Mouse (Mus musculus) fat pad, adult 2 months (tissue): ENCODE results near the gene Gnaq.

Source experiments
- DNase-seq: peaks from one replicate; pipeline ENCODE4 v3.0.0-alpha.2; 2011; ENCODE audit warnings: low read depth, low spot score; ENCODE audit errors: extremely low read depth

Gnaq gene

GRCm38 (mm10) chr19:16358905-16359304 is 226.3 kb downstream of the Gnaq start:
- DNase-seq: no peak

- no peak for DNase-seq
Measured at GRCm38 (mm10) chr19:16366465-16367063, 233.9 kb downstream of the Gnaq start.

- peak; percentile 23 for DNase-seq
Measured at GRCm38 (mm10) chr19:16367218-16367617, 234.6 kb downstream of the Gnaq start.

- DNase-seq: no peak
Measured at GRCm38 (mm10) chr19:16371680-16372079, 239.0 kb downstream of the Gnaq start.

GRCm38 (mm10) chr19:16372752-16373486 is 240.3 kb downstream of the Gnaq start:
- DNase-seq: no peak

GRCm38 (mm10) chr19:16375881-16376280 is 243.2 kb downstream of the Gnaq start:
- DNase-seq: no peak

- no peak for DNase-seq
Measured at GRCm38 (mm10) chr19:16378565-16378964, 245.9 kb downstream of the Gnaq start.

GRCm38 (mm10) chr19:16379687-16380086 is 247.1 kb downstream of the Gnaq start:
- no peak for DNase-seq

GRCm38 (mm10) chr19:16382392-16382791 is 249.8 kb downstream of the Gnaq start:
- DNase-seq: no peak

GRCm38 (mm10) chr19:16383127-16383526 is 250.5 kb downstream of the Gnaq start:
- no peak for DNase-seq

GRCm38 (mm10) chr19:16384094-16384493 is 251.5 kb downstream of the Gnaq start:
- no peak for DNase-seq

GRCm38 (mm10) chr19:16384957-16385356 is 252.3 kb downstream of the Gnaq start:
- no peak for DNase-seq

- DNase-seq: no peak
Measured at GRCm38 (mm10) chr19:16386514-16386913, 253.9 kb downstream of the Gnaq start.

GRCm38 (mm10) chr19:16390192-16390795 is 257.7 kb downstream of the Gnaq start:
- DNase-seq: no peak

GRCm38 (mm10) chr19:16394381-16394780 is 261.8 kb downstream of the Gnaq start:
- DNase-seq: no peak

GRCm38 (mm10) chr19:16403101-16403500 is 270.5 kb downstream of the Gnaq start:
- no peak for DNase-seq

- no peak for DNase-seq
Measured at GRCm38 (mm10) chr19:16407727-16408126, 275.1 kb downstream of the Gnaq start.

- DNase-seq: no peak
Measured at GRCm38 (mm10) chr19:16411302-16411701, 278.7 kb downstream of the Gnaq start.

GRCm38 (mm10) chr19:16418086-16418663 is 285.5 kb downstream of the Gnaq start:
- no peak for DNase-seq

- DNase-seq: no peak
Measured at GRCm38 (mm10) chr19:16425596-16425995, 293.0 kb downstream of the Gnaq start.

- DNase-seq: no peak
Measured at GRCm38 (mm10) chr19:16431368-16431767, 298.7 kb downstream of the Gnaq start.

- no peak for DNase-seq
Measured at GRCm38 (mm10) chr19:16434879-16435278, 302.2 kb downstream of the Gnaq start.
